Mouse (Mus musculus): Measurements from ENCODE around the gene Zfp979. TPM values are rescaled to one million over a fixed set of nuclear protein-coding genes. Genes with fewer than 3 reads are reported as not detected.
"Not testable (repeated sequence)": the region's sequence is repeated elsewhere in the genome, so short reads cannot be mapped to it uniquely, and the experiment has no call there.

Gene Zfp979
- total RNA-seq (2015; ENCODE audit: low replicate concordance) (0.96 TPM in 1 of 2 replicates, not detected in the other), total RNA-seq (2017; ENCODE audit: low replicate concordance) (0.85 and 0.98 TPM in 2 replicates)

DNA sequence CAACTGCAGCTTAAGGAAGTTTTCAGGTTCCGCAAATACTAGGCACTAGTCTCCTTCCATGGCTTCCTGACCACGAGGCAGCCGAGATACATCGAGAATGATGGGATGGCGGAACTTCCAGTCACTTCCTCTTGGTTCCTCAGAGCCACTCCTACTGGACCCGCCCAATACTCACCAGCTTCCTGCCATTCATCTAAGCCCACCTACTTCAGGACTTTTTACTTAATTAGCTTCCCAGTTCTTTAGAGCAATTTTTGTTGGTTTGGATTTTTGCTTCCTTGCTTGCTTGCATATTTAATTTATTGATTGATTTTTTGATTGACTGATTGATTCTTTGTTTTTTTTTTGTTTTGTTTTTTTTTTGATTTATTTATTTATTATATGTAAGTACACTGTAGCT lies at the start of gene Zfp979:
Zfp979 (minus strand) TSS at position 101 of the 400 bp plus-strand sequence.
- not testable (repeated sequence) for ATAC-seq (replicated peaks; ENCODE audit: low FRiP score, poor library complexity, severe bottlenecking)

DNA sequence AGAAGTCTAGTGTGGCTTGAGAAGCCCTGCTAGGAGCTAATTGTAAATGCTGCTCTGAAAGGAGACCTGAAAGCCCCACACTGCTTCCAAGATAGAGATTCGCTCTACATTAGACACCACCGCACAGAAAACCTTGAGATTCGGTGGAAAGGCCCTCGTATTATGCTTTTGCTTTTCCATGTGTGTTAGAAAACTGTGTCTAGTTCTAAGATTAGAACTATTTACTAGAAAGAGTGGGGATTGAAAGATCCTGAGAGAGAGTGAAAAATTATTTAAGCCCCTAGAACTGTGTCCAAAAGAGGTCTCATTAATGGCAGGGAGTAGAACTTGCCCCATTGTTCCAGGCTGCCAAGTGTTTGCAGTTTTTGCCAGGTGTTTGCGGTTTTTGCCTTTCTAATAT lies 12.9 kb upstream of the Zfp979 start:
- ATAC-seq (replicated peaks; ENCODE audit: low FRiP score, poor library complexity, severe bottlenecking): not testable (repeated sequence)

DNA sequence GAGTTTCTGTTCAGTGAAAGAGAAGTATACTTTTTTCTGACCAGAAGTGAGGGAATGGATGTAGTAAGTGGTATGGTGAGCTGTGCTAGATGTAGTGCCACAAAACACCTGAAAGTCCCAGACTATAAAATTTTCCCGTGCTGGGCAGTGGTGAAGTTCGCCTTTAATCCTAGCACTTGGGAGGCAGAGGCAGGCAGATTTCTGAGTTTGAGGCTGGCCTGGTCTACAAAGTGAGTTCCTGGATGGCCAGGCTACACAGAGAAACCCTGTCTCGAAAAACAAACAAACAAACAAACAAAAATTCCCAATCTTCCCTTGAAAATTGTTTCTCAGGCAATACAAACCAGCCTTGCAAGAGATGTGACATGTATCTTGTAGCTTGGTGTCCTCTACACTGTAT lies 5.1 kb upstream of the Zfp979 start:
- not testable (repeated sequence) for ATAC-seq (replicated peaks; ENCODE audit: low FRiP score, poor library complexity, severe bottlenecking)

DNA sequence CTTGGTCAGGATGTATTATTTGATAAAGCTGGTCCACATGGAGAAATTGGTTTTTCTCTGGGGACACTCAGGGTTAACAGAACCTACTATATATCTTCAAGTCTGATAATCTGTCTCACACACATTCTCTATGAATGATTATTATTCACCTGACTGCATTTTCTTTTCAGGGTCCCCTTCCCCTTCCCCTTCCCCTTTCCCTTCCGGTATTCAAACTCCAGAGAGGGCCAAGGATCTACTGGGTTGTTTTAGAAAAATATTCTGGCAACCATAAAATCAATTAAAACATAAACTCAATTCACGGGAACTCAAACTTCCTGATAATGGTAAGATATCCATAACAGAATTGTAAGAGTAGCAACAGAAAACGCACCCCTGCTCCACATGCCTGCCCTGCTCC lies 381 bp downstream of the Zfp979 start:
- not testable (repeated sequence) for ATAC-seq (replicated peaks; ENCODE audit: low FRiP score, poor library complexity, severe bottlenecking)

DNA sequence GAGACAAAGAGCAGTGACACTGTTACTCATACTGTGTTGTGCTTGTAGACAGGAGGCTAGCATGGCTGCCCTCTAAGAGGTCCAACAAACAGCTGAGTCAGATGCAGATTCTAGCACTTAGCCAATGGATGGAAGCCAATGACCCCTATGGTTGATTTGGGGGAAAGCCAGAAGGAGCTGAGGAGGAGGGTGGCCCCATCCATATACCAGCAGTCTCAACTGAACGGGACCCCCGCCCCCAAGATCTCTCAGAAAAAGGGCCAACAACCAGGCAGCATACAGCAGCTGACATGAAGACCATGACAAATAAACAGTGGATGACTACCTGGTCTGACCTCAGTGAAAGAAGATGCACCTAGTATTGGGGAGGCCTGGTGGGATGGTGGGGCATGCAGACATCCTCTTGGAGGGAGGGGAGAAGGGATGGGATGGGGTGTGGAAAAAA lies 8.5 kb downstream of the Zfp979 start:
- ATAC-seq (replicated peaks; ENCODE audit: low FRiP score, poor library complexity, severe bottlenecking): not testable (repeated sequence)

DNA sequence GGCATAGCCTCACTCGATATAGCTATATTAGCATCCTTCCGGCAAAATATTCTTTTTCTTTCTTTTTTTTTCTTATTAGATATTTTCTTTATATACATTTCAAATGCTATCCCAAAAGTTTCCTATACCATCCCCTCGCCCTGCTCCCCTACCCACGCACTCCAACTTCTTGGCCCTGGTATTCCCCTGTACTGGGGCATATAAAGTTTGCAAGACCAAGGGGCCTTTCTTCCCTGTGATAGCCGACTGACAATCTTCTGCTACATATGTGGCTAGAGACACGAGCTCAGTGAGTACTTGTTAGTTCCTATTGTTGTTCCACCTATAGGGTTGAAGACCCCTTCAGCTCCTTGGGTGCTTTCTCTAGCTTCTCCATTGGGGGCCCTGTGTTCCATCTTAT lies 35.8 kb downstream of the Zfp979 start:
- ATAC-seq (replicated peaks; ENCODE audit: low FRiP score, poor library complexity, severe bottlenecking): not testable (repeated sequence)

DNA sequence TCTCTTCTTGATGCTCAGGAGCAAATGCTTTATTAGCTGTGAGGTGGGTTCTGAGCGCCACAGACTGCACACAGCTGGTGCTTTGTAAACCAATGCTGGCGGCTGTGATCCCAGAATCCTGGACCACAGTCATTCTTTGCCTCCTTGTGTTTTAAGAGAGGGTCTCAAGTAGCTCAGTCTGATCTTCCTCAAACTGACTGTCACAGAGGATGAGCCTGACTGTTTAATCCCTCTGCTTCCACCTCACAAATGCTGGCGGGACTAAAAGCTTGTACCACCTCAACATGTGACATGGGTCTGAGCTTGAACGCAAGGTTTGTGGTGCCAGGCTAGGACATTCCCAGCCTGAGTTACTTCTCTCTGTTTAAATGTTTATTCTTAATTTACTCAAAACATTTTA lies 36.8 kb downstream of the Zfp979 start:
- ATAC-seq (replicated peaks; ENCODE audit: low FRiP score, poor library complexity, severe bottlenecking): no peak

DNA sequence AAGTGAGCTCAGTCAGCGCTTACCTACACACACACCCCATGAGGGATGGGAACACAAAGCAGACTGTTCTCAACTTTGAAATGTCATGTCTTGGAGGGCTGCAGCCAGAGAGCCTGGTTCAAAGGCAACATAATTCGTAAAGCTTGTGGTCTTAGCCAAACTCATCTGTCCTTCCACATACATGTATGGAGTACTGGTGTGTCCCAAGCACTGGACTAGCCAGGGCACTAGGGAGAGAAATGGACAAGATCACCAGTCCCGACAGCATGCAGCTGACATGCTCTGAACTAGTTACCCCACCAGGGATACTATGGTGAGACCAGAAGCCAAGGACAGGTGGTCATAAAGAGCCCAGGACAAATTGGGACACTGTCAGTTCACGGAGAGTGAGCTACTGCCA lies 38.5 kb downstream of the Zfp979 start:
- no peak for ATAC-seq (replicated peaks; ENCODE audit: low FRiP score, poor library complexity, severe bottlenecking)

DNA sequence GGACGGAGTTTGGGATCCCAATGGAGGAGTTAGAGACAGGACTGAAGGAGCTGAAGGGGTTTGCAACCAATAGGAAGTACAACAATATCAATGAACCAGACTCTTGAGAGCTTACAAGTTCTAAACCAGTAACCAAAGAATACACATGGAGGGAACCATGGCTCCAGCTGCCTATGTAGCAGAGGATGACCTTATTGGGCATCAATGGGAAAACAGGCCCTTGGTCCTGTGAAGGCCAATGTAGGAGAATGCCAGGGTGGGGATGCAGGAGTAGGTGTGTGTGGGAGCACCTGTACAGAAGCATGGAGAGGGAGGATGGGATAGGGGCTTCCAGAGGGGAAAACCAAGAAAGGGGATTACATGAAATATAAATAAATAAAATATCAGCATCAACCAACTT lies 40.4 kb downstream of the Zfp979 start:
- no peak for ATAC-seq (replicated peaks; ENCODE audit: low FRiP score, poor library complexity, severe bottlenecking)

DNA sequence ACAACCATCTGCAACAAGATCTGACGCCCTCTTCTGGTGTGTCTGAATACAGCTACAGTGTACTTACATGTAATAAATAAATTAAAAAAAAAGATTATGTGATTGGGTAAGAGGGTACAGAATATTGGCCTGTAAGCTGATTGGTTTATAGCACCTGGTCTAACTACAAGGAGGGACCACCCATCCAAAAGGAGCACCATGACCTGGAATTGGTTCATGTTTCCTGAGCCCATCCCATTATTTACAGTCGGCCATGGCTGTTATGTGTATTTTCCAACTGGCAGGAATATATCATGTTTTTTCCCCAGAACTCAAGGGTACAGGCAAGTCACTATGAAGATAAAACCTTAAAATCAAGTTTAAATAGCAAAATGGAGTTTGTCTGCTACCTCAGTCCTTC lies 43.5 kb downstream of the Zfp979 start:
- no peak for ATAC-seq (replicated peaks; ENCODE audit: low FRiP score, poor library complexity, severe bottlenecking)

DNA sequence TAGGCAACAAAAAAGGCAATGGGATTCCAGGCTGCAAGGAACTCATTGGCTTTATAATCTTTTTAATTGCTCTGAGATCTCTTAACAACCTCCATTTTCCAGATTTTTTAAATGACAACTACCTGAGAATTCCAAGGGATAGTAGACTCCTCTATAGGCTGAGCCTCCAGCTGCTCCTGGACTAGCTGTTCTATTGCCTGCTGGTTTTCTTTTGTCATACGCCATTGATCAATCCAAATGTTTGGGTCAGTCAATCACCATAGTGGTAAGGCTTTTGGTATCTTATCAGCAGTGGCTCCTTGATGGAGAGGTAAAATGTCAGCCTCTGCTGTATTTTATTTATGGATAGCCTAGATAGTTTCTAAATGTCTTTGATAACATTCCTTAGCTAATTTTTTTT lies 44.6 kb downstream of the Zfp979 start:
- ATAC-seq (replicated peaks; ENCODE audit: low FRiP score, poor library complexity, severe bottlenecking): no peak

DNA sequence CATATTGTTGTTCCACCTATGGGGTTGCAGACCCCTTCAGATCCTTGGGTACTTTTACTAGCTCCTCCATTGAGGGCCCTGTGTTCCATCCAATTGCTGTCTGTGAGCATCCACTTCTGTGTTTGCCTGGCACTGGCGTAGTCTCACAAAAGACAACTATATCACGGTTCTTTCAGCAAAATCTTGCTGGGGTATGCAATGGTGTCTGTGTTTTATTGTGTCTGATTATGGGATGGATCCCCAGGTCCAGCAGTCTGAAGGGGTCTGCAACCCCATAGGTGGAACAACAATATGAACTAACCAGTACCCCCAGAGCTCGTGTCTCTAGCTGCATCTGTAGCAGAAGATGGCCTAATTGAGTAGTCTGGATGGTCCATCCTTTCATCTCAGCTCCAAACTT lies 47.7 kb downstream of the Zfp979 start:
- ATAC-seq (replicated peaks; ENCODE audit: low FRiP score, poor library complexity, severe bottlenecking): not testable (repeated sequence)

DNA sequence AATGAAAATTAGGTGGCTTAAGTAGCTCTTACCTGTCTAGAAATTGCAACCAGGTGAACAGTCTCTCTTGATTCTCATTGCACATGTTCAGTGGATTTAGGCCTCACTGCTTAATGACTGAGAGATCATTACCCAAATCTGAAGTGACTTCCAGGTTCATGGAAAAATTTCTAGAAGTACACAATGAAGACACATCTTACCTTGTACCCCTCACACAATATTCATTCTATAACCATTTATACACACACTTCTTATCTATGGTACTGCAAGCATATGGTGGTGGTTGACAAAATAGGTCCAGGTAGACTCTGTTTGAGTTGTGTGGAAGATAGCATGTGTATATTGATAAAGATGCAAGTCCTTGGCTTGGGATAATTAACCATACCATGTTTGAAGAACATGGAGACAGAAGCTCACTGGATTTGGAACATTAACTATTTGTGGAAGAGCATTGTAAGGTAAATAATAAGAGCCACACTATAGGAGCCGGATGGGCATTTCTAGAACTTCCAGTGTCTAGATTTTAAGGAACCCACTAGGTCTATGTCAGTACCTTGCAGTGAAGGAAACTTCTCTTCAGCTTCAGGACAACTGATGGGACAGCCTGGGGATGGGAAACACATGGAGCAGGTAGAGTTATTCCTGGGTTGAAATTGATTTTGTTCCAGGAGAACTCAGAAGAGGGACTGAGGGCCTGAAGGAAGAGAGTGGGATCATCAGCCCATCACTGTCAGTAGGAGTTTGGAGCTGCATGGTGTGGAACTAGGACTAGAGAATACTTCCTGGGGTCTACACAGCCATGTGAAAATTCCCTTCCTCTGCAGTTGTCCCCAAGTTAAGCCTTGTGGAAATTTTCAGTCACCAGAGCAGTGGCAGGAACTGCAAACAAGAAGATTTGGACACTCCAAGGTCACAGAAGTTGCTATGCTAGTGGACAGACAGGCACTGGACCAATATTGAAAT lies 55.5 kb downstream of the Zfp979 start:
- ATAC-seq (replicated peaks; ENCODE audit: low FRiP score, poor library complexity, severe bottlenecking): no peak

DNA sequence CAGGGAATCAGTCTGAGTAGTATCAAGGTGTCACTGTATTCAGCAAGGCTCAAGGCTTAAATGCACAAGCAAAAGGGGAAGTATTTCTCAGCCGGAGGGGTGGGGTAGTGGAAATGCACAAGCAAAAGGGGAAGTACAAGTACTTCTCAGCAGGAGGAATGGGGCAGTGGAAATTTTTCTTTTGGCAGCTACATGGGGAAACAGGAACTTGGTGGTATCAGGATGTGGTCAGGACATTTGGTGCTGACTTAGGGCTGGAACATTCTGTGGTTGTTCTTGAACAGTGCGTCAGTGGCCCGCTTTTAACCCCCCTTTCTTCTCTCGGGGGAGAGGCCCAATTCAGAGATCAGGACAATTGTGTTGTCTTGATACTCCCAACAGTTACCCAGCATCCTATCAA lies 62.9 kb downstream of the Zfp979 start:
- ATAC-seq (replicated peaks; ENCODE audit: low FRiP score, poor library complexity, severe bottlenecking): not testable (repeated sequence)

DNA sequence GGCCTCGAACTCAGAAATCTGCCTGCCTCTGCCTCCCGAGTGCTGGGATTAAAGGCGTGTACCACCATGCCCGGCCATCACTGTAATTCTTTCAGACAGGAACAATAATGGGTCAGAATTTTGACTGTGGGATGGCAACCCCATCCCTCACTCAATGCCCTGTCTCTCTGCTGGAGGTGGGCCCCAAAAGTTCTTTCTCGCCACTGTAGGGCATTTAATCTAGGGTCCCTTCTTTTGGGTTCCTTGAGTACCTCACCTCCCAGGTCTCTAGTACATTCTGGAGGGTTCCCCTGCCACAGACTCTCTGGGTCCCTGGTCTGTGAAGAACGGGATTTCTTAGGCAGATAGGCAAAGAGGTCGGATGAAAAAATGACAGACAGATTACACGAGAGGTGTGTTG lies 71.2 kb downstream of the Zfp979 start:
- not testable (repeated sequence) for ATAC-seq (replicated peaks; ENCODE audit: low FRiP score, poor library complexity, severe bottlenecking)

DNA sequence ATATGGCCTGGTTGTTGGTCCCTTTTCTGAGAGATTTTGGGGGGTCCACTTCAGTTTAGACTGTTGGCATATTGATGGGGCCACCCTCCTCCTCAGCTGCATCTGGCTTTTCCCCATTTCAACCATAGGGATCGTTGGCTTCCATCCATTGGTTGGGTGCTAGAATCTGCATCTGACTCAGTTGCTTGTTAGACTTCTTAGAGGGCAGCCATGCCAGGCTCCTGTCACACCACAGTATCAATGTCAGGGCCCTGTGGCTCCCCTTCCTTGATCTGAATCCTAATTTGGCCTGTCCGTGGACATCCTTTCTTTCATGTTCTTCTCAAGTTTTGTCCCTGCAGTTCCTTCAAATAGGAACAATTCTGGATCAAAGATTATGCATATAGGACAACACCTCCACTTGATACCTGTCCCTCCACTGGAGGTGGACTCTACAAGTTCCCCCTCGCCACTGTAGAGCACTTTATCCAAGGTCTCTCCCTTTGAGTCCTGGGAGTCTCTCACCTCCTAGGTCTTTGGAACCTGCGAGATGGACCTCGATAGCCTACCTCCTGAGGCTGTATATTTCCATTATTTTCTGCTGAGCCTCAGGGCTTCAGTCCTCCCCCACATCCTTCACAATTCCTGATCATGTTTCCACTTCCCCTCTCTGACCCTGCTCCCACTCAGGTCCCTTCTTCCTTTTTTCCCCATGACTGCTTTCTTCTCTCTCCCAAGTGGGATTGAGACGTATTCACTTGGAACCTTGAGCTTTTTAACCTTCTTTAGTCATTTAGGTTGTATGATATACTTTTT lies 76.7 kb downstream of the Zfp979 start:
- no peak for ATAC-seq (replicated peaks; ENCODE audit: low FRiP score, poor library complexity, severe bottlenecking)

Other genes starting within 250 kb of the Zfp979 start
- gene Zfp982, start 150.1 kb downstream of the Zfp979 start, total RNA-seq (2015; ENCODE audit: low replicate concordance): 0.58 and 1.3 TPM in 2 replicates
- gene Zfp982, start 150.1 kb downstream of the Zfp979 start, total RNA-seq (2017; ENCODE audit: low replicate concordance): 2.8 TPM in 1 of 2 replicates, not detected in the other
- gene Gm16503, start 102.3 kb downstream of the Zfp979 start, total RNA-seq (2015; ENCODE audit: low replicate concordance): not detected in 2 replicates
- not detected in 2 replicates for gene Gm16503, start 102.3 kb downstream of the Zfp979 start, total RNA-seq (2017; ENCODE audit: low replicate concordance)
- 0.42 TPM in 1 of 2 replicates, not detected in the other for gene Zfp985, start 89.2 kb downstream of the Zfp979 start, total RNA-seq (2015; ENCODE audit: low replicate concordance)
- gene Zfp985, start 89.2 kb downstream of the Zfp979 start, total RNA-seq (2017; ENCODE audit: low replicate concordance): 0.77 TPM in 1 of 2 replicates, not detected in the other
- gene Zfp534, start 60.0 kb upstream of the Zfp979 start, total RNA-seq (2015; ENCODE audit: low replicate concordance): not detected in 2 replicates
- not detected in 2 replicates for gene Zfp534, start 60.0 kb upstream of the Zfp979 start, total RNA-seq (2017; ENCODE audit: low replicate concordance)
- gene Zfp984, start 167.3 kb upstream of the Zfp979 start, total RNA-seq (2015; ENCODE audit: low replicate concordance): 23.8 and 32.3 TPM in 2 replicates
- 9.9 and 11.8 TPM in 2 replicates for gene Zfp984, start 167.3 kb upstream of the Zfp979 start, total RNA-seq (2017; ENCODE audit: low replicate concordance)
- gene Zfp933, start 205.9 kb upstream of the Zfp979 start, total RNA-seq (2015; ENCODE audit: low replicate concordance): 0.96 and 3.3 TPM in 2 replicates
- 2.1 and 2.6 TPM in 2 replicates for gene Zfp933, start 205.9 kb upstream of the Zfp979 start, total RNA-seq (2017; ENCODE audit: low replicate concordance)
- gene Miip, start 226.3 kb upstream of the Zfp979 start, total RNA-seq (2015; ENCODE audit: low replicate concordance): 7.3 and 16.3 TPM in 2 replicates
- 12.3 and 26.6 TPM in 2 replicates for gene Miip, start 226.3 kb upstream of the Zfp979 start, total RNA-seq (2017; ENCODE audit: low replicate concordance)
- not detected in 2 replicates for gene Fv1, start 226.5 kb upstream of the Zfp979 start, total RNA-seq (2015; ENCODE audit: low replicate concordance)
- 1.7 and 4.5 TPM in 2 replicates for gene Fv1, start 226.5 kb upstream of the Zfp979 start, total RNA-seq (2017; ENCODE audit: low replicate concordance)